Mouse (Mus musculus): ENCODE results near the gene Med27.

DNA sequence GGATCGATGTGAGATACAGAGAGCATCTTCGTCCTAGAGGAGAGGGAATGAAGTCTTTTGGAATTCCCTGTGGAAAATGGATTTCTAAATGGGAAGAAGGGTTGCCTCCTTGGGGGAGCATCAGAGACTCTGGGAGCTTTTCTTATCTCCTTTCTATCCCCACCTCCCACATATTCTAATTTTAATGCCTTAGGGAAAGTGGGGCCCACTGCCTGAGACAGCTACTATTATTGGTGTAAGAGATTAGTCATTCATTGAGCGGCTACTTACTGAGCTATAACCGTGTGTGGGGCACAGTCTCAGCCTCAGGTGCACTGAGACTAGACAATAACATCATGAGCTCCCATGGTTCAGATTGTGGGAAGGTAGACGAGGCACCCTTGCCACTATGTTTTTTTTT lies 34.6 kb upstream of the Med27 start:
- TF ChIP-seq POLR2A (IDR thresholded peaks at IDR 0.05; ENCODE audit: low read depth, low read length) (no peak), USF2 (conservative IDR thresholded peaks at IDR 0.05; ENCODE audit: low read depth, low read length) (no peak), POLR2AphosphoS2 (IDR thresholded peaks at IDR 0.05; ENCODE audit: low read depth, low read length) (no peak), EP300 (IDR thresholded peaks at IDR 0.05; ENCODE audit: low read length) (no peak), SMC3 (IDR thresholded peaks at IDR 0.05; ENCODE audit: low read depth, low read length) (no peak), CTCF (conservative IDR thresholded peaks at IDR 0.05 in 1 of 2, IDR thresholded peaks at IDR 0.05 in 1 of 2; ENCODE audit: low read depth in 2 of 2, low read length in 2 of 2) (no peak)

Data from CH12.LX (cell line).